Comparison of ENCODE assay signal across 15 mouse cellular contexts in genomic region chr9:115287774-115288434, GRCm38 (mm10). TPM values are rescaled to one million over a fixed set of nuclear protein-coding genes. Genes with fewer than 3 reads are reported as not detected.
A peak's percentile ranks its signal among the peaks of the same experiment; 100 is the strongest.
DNase-seq lines count a peak whose midpoint lies in the region; ATAC-seq and TF ChIP-seq lines count a peak whose summit lies in the region.
"Had no signal": no experiment of that assay in that cellular context is flagged by ENCODE, and none has a peak within 500 bp of the region (broad histone marks: within the 10 kb centered on the region; RNA-seq: fewer than 3 reads in every experiment).

No protein-coding gene starts in this region.

- no peak for ATAC-seq in liver, embryonic 11.5 days (replicated peaks; ENCODE audit: low FRiP score)
- ATAC-seq in intestine, embryonic 16.5 days: peak; percentile 95
- ATAC-seq in stomach, embryonic 16.5 days (ENCODE audit: insufficient read depth, low FRiP score): peak; percentile 66
- ATAC-seq: forebrain, embryonic 14.5 days had no signal

- peaks cover 46% of the 10 kb centered on the region; the same call in 1 of the 2 replicates for H3K79me2 ChIP-seq in liver, adult 2 months (ENCODE audit: control insufficient read depth, insufficient read depth, low read length)

- DNase-seq in liver, adult 2 months (ENCODE audit: extremely low read depth, low read depth, low spot score): peak; percentile 72
- DNase-seq in liver, embryonic 11.5 days (ENCODE audit: low spot score): no peak
- DNase-seq in kidney, postnatal 14 days: peak; percentile 48
- DNase-seq in T-cell, adult 2 months (ENCODE audit: low spot score): no peak
- DNase-seq in urinary bladder, adult 18-20 months (ENCODE audit: low spot score in 2 of 2): no peak
- DNase-seq: adrenal gland, postnatal 25 days; B cell, adult 2 months; cerebellum, adult 18-20 months; spleen, adult 18-20 months; thymus, postnatal 36 days had no signal

- no peak overlapping the region for H3K4me2 ChIP-seq in liver, embryonic 11.5 days
- no peak overlapping the region for H3K4me2 ChIP-seq in intestine, embryonic 16.5 days (ENCODE audit: low read depth, low read length)
- H3K4me2 ChIP-seq in stomach, embryonic 16.5 days (ENCODE audit: low read depth, low read length): no peak overlapping the region
- H3K4me2 ChIP-seq: limb, embryonic 12.5 days had no signal

- H3K4me3 ChIP-seq in liver, adult 2 months (ENCODE audit: insufficient read depth, low read depth, low read length): no peak overlapping the region
- no peak overlapping the region for H3K4me3 ChIP-seq in liver, embryonic 11.5 days (ENCODE audit: low read depth, low read length)
- no peak overlapping the region for H3K4me3 ChIP-seq in intestine, embryonic 16.5 days (ENCODE audit: low read length)
- H3K4me3 ChIP-seq in stomach, embryonic 16.5 days (replicated peaks; ENCODE audit: low read length): no peak overlapping the region
- H3K4me3 ChIP-seq: embryonic facial prominence, embryonic 10.5 days; limb, embryonic 12.5 days had no signal

- no peak for TF ChIP-seq CTCF in liver, adult 2 months (IDR thresholded peaks at IDR 0.05; ENCODE audit: low read depth, low read length)

- 50% methylated on average over 6 of the region's 6 CpGs for WGBS in liver, adult 2 months
- WGBS in liver, embryonic 11.5 days: 87% methylated on average over 6 of the region's 6 CpGs
- WGBS in intestine, embryonic 16.5 days: 73% methylated on average over 6 of the region's 6 CpGs
- WGBS in stomach, embryonic 16.5 days: 71% methylated on average over 6 of the region's 6 CpGs

- no peaks in the 10 kb centered on the region for H3K9me3 ChIP-seq in liver, embryonic 11.5 days (ENCODE audit: control insufficient read depth, low read length)
- no peaks in the 10 kb centered on the region for H3K9me3 ChIP-seq in intestine, embryonic 16.5 days (ENCODE audit: control insufficient read depth, low read length)
- no peaks in the 10 kb centered on the region for H3K9me3 ChIP-seq in stomach, embryonic 16.5 days (replicated peaks; ENCODE audit: control insufficient read depth, low read length)
- H3K9me3 ChIP-seq: embryonic facial prominence, embryonic 10.5 days; limb, embryonic 12.5 days had no signal

- H3K4me1 ChIP-seq in liver, adult 2 months (ENCODE audit: control insufficient read depth, insufficient read depth, low read length): peaks cover 16% of the 10 kb centered on the region
- peaks cover 5% of the 10 kb centered on the region for H3K4me1 ChIP-seq in liver, embryonic 11.5 days (replicated peaks; ENCODE audit: control insufficient read depth, insufficient read depth, low read length)
- H3K4me1 ChIP-seq in intestine, embryonic 16.5 days (ENCODE audit: control insufficient read depth, insufficient read depth, low read length): peaks cover 23% of the 10 kb centered on the region
- peaks cover 9% of the 10 kb centered on the region; the same call in 1 of the 2 replicates for H3K4me1 ChIP-seq in stomach, embryonic 16.5 days (ENCODE audit: control insufficient read depth, insufficient read depth, low read length)

- no peak overlapping the region for H3K27ac ChIP-seq in liver, adult 2 months (replicated peaks; ENCODE audit: insufficient read depth, low read depth, low read length)
- H3K27ac ChIP-seq in liver, embryonic 11.5 days (ENCODE audit: low read depth, low read length): no peak overlapping the region
- peak overlapping the region; percentile 45; the same call in 1 of the 2 replicates for H3K27ac ChIP-seq in intestine, embryonic 16.5 days (ENCODE audit: low read length)
- no peak overlapping the region for H3K27ac ChIP-seq in stomach, embryonic 16.5 days (ENCODE audit: low read length)
- H3K27ac ChIP-seq: embryonic facial prominence, embryonic 10.5 days; limb, embryonic 12.5 days had no signal

- H3K36me3 ChIP-seq in liver, adult 2 months (ENCODE audit: control insufficient read depth, insufficient read depth, low read length): no peaks in the 10 kb centered on the region
- H3K36me3 ChIP-seq in liver, embryonic 11.5 days (ENCODE audit: control insufficient read depth, insufficient read depth, low read length): peaks cover 4% of the 10 kb centered on the region; the same call in 1 of the 2 replicates
- no peaks in the 10 kb centered on the region for H3K36me3 ChIP-seq in intestine, embryonic 16.5 days (ENCODE audit: control insufficient read depth, insufficient read depth, low read length)
- no peaks in the 10 kb centered on the region for H3K36me3 ChIP-seq in stomach, embryonic 16.5 days (ENCODE audit: control insufficient read depth, insufficient read depth, low read length)
- H3K36me3 ChIP-seq: limb, embryonic 12.5 days had no signal

- no peaks in the 10 kb centered on the region for H3K27me3 ChIP-seq in liver, adult 2 months (ENCODE audit: control insufficient read depth, insufficient read depth, low read length)
- H3K27me3 ChIP-seq in liver, embryonic 11.5 days (replicated peaks; ENCODE audit: control insufficient read depth, insufficient read depth, low read length): no peaks in the 10 kb centered on the region
- H3K27me3 ChIP-seq in intestine, embryonic 16.5 days (replicated peaks; ENCODE audit: control insufficient read depth, insufficient read depth, low read length): no peaks in the 10 kb centered on the region
- H3K27me3 ChIP-seq in stomach, embryonic 16.5 days (ENCODE audit: control insufficient read depth, insufficient read depth, low read length): no peaks in the 10 kb centered on the region
- H3K27me3 ChIP-seq: limb, embryonic 12.5 days had no signal

- no peak for TF ChIP-seq POLR2A in liver, adult 2 months (IDR thresholded peaks at IDR 0.05; ENCODE audit: extremely low read depth, insufficient read depth, low read length)

- H3K9ac ChIP-seq in liver, adult 2 months (ENCODE audit: low read depth, low read length): no peak overlapping the region
- H3K9ac ChIP-seq in liver, embryonic 11.5 days (ENCODE audit: low read depth, low read length): no peak overlapping the region
- H3K9ac ChIP-seq in intestine, embryonic 16.5 days (ENCODE audit: low read depth, low read length): no peak overlapping the region
- H3K9ac ChIP-seq in stomach, embryonic 16.5 days (ENCODE audit: low read length): no peak overlapping the region
- H3K9ac ChIP-seq: limb, embryonic 12.5 days had no signal

RNA-seq across cellular contexts. Expression of gene Stt3b, which starts 22.3 kb away (rescaled TPM):
- total RNA-seq in liver, adult 2 months (2014; rRNA removed): 60.5 and 73.4 TPM in 2 replicates
- polyA plus RNA-seq in liver, adult 2 months (2012; rRNA removed): 28.2 and 33.8 TPM in 2 replicates
- 113 and 130 TPM in 2 replicates for polyA plus RNA-seq in liver, embryonic 11.5 days (2014; fragmentation: Nextera tagmentation; extraction: Ambion mirVana)
- 108 and 127 TPM in 2 replicates for polyA plus RNA-seq in intestine, embryonic 16.5 days (2015; fragmentation: Nextera tagmentation; extraction: Ambion mirVana)
- 80.8 and 83.6 TPM in 2 replicates for polyA plus RNA-seq in stomach, embryonic 16.5 days (2015; fragmentation: Nextera tagmentation; extraction: Ambion mirVana)

Comparison
In these comparisons a context has a peak if more than half of its experiments do, and no peak if none do; other contexts are left out.
1. DNase-seq: peak in liver, adult 2 months (single experiment) and kidney, postnatal 14 days (single experiment); none in liver, embryonic 11.5 days (single experiment), T-cell, adult 2 months (single experiment) and urinary bladder, adult 18-20 months (0 of 2).